Mouse (Mus musculus) neural tube, embryonic 13.5 days (tissue): ENCODE data around the gene Caskin1. TPM values are rescaled to one million over a fixed set of nuclear protein-coding genes. Genes with fewer than 3 reads are reported as not detected.

ENCODE experiments used
- ATAC-seq: fragments of 200-750 bp; cut with Nextera tagmentation; 2 replicates; pipeline ENCODE4 v1.8.0; 2017; ENCODE audit warnings: low read depth, mild to moderate bottlenecking, moderate TSS enrichment, moderate library complexity
- H3K27ac ChIP-seq: fragments of 300-500 bp; sonication (generic); replicated peaks from 2 replicates; pipeline ENCODE4 v1.5.1; 2015; ENCODE audit warnings: moderate library complexity, mild to moderate bottlenecking, inconsistent platforms
- H3K27me3 ChIP-seq: fragments of 300-500 bp; sonication (generic); 2 replicates; pipeline ENCODE4 v1.6.1; 2015; ENCODE audit warnings: mild to moderate bottlenecking, inconsistent platforms
- H3K36me3 ChIP-seq: fragments of 300-500 bp; sonication (generic); 2 replicates; pipeline ENCODE4 v1.6.1; 2015; ENCODE audit warnings: mild to moderate bottlenecking, inconsistent platforms
- H3K4me1 ChIP-seq: fragments of 300-500 bp; sonication (generic); replicated peaks from 2 replicates; pipeline ENCODE4 v1.6.1; 2015; ENCODE audit warnings: inconsistent platforms
- H3K4me2 ChIP-seq: fragments of 300-500 bp; sonication (generic); 2 replicates; pipeline ENCODE4 v1.6.1; 2015; ENCODE audit warnings: inconsistent platforms, mild to moderate bottlenecking, moderate library complexity
- H3K4me3 ChIP-seq: fragments of 300-500 bp; sonication (generic); 2 replicates; pipeline ENCODE4 v1.5.1; 2015; ENCODE audit warnings: mild to moderate bottlenecking, inconsistent platforms
- H3K9ac ChIP-seq: fragments of 300-500 bp; sonication (generic); 2 replicates; pipeline ENCODE4 v1.6.1; 2015; ENCODE audit warnings: moderate library complexity, mild to moderate bottlenecking, inconsistent platforms
- H3K9me3 ChIP-seq: fragments of 300-500 bp; sonication (generic); 2 replicates; pipeline ENCODE4 v1.6.1; 2016; ENCODE audit warnings: inconsistent platforms
- WGBS: fragments of 180-500 bp; shearing (Covaris S2); methylation state at CpG from one replicate; pipeline ENCODE4 v1.1.7; 2015; 5-methylcytosine and 5-hydroxymethylcytosine counted together
- polyA plus RNA-seq: library from polyadenylated mRNA; unstranded; fragments of >200 nt; fragmentation: Nextera tagmentation; extraction: Ambion mirVana; gene quantifications from 2 replicates; pipeline ENCODE4 v1.2.1, GENCODE M21; 2015

The Caskin1 gene
- 35.0 and 35.3 TPM in 2 replicates for polyA plus RNA-seq

DNA sequence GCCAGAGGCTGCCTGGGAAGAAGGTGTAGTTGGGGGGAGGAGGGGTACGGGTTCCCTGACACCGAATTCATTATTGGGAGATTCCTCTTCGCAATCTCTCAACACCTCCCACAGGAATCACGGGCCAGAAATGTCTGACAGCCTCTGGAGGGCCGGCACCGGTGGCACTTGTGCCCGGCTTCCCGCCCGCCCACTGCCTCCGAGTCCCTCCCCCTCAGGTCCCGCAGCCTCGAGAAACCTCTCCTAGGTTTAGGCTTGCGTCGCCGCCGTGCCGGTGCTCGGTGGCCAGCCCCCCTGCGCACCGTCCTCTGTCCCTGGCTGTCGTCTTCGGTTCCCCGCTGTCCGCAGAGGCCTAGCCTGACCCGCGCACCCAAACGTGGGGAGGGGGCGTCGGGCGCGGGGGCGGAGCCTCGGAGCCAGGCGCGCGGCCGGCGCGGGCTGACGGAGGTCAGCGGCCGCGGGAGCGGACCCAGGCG is at the start of gene Caskin1:
Gene Caskin1 (plus strand): TSS at position 416 of the 476 bp plus-strand sequence.
- Histone ChIP-seq H3K9me3 (no peaks in the 10 kb centered on the region), H3K27ac (peak within 1 kb of the TSS; percentile 98), H3K9ac (peak within 1 kb of the TSS; percentile 97), H3K4me3 (peak within 1 kb of the TSS; percentile 78), H3K4me1 (peaks cover 44% of the 10 kb centered on the region), H3K36me3 (no peaks in the 10 kb centered on the region), H3K4me2 (peak within 1 kb of the TSS; percentile 85), H3K27me3 (no peaks in the 10 kb centered on the region)
- WGBS: under 1% methylated on average over 43 of the region's 45 CpGs
- ATAC-seq: peak; percentile 46

DNA sequence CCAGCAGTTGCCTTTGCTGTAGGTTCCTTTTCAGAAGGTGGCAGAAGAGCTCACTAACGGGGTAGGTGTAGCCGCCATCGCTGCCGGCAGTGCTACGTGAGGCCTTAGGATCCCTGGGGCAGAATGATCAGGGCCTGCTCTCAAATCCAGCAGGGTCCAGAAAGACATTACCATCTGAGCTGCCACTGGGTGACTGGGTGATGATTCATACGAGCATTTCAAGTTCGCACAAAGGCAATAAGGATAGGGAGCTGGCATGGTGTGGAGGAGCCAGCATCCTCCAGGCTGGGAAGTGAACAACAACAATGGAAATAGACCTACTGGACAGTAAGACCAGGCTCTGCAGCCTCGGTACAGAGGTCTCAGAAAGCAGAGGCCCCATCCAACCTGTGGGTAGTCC is 48.0 kb upstream of the Caskin1 start:
- no peaks in the 10 kb centered on the region for H3K27me3 ChIP-seq
- peaks cover 94% of the 10 kb centered on the region for H3K36me3 ChIP-seq
- H3K4me3 ChIP-seq: no peak overlapping the region
- H3K4me2 ChIP-seq: no peak overlapping the region
- H3K27ac ChIP-seq: no peak overlapping the region
- H3K4me1 ChIP-seq: no peaks in the 10 kb centered on the region
- 92% methylated on average over 8 of the region's 8 CpGs for WGBS
- H3K9me3 ChIP-seq: no peaks in the 10 kb centered on the region
- H3K9ac ChIP-seq: no peak overlapping the region
- no peak for ATAC-seq

DNA sequence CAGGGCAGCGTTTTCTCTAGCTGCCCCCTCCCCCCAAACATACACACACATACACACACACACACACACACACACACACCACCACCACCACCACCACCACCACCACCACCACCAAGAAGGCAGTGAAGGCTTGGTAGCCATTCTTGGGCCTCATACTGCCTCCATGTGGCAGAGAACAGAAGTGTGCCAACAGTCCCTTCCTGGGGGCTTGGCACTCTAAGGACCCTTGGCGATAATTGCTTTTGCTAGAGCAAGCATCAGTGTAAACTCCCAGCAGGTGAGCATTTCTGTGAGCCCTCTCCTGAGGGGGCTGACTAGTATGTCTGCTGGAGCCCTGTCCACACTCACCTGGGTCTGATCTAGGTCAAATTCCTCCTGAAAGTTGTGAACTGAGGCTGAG is 47.3 kb upstream of the Caskin1 start:
- no peak overlapping the region for H3K4me3 ChIP-seq
- H3K4me1 ChIP-seq: no peaks in the 10 kb centered on the region
- no peak overlapping the region for H3K9ac ChIP-seq
- H3K4me2 ChIP-seq: no peak overlapping the region
- whole genome bisulfite sequencing: 59% methylated on average over 2 of the region's 2 CpGs
- ATAC-seq: no peak
- no peak overlapping the region for H3K27ac ChIP-seq
- H3K9me3 ChIP-seq: no peaks in the 10 kb centered on the region
- peaks cover 94% of the 10 kb centered on the region for H3K36me3 ChIP-seq
- H3K27me3 ChIP-seq: no peaks in the 10 kb centered on the region

DNA sequence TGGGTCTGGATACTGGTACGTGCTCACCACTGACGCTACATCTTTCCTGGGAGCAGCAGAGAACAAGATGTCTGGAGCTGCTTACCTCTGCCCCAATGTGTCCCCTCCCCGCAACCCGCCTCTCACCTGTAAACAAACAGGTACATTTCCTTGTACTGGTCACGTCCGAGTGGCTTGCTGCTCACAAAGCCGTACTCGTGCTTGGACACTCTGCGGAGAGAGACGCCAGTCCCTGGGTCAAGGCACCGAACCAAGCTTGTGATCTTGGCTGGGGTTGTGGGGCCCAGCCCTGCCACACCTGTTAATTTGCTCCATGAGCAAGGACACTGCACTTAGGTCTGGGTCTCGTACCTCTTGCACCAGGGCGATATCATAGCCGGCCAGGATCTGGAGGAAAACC is 46.3 kb upstream of the Caskin1 start:
- no peaks in the 10 kb centered on the region for H3K27me3 ChIP-seq
- H3K36me3 ChIP-seq: peaks cover 98% of the 10 kb centered on the region
- ATAC-seq: no peak
- H3K9ac ChIP-seq: no peak overlapping the region
- H3K27ac ChIP-seq: no peak overlapping the region
- H3K4me3 ChIP-seq: no peak overlapping the region
- H3K4me1 ChIP-seq: no peaks in the 10 kb centered on the region
- 91% methylated on average over 14 of the region's 14 CpGs for WGBS
- no peaks in the 10 kb centered on the region for H3K9me3 ChIP-seq
- no peak overlapping the region for H3K4me2 ChIP-seq

DNA sequence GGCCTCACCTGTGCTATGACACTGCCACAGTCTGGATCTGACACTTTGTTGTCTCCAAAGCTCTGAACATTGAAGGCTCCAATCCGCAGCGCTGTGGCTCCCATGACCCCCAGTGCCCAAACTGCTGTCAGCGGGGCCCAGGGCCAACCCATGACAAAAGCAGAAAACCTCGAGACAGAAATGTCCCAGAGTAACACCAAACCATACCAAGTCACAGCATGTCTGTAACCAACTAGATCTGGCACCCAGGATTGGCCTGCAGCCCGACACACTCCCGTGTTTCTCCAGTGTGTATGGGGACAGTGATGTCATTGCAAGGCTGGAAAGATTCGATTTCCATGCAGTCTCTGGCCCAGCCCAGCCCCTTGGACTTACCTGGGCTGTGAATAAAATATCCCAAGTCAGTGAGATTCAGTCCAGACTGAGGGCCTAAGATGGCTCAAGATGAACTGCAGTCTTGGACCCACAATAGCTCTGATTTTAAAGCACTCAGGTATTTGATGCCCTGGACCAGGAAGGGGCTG is 45.7 kb upstream of the Caskin1 start, which contains the start of gene Dnase1l2:
Gene Dnase1l2 (minus strand): TSS at position 474 of the 524 bp plus-strand sequence.
- WGBS: 82% methylated on average over 7 of the region's 7 CpGs

DNA sequence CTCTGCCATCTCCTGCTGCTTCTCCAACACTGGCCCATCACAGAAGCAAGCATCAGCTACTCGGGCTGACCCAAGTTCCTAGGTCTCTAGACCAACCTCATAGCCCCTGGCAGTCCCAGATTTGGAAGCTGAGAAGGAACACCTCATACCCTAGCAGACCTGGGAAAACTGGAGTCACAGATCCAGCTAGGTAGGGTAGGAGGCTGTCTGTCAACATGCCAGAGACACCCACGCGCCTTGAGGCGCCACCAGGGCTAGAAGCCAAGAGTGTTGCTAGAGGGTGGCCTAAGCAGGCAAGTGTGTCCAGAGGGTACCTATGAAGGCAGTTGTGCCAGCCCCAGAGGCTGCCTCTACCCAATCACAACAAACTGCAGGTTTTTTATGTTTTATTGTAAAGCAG is 45.0 kb upstream of the Caskin1 start:
- WGBS: 92% methylated on average over 4 of the region's 4 CpGs
- H3K4me1 ChIP-seq: no peaks in the 10 kb centered on the region
- no peak overlapping the region for H3K4me2 ChIP-seq
- H3K27ac ChIP-seq: no peak overlapping the region
- no peak overlapping the region for H3K4me3 ChIP-seq
- H3K36me3 ChIP-seq: peaks cover 99% of the 10 kb centered on the region
- ATAC-seq: no peak
- H3K9ac ChIP-seq: no peak overlapping the region
- H3K27me3 ChIP-seq: no peaks in the 10 kb centered on the region
- no peaks in the 10 kb centered on the region for H3K9me3 ChIP-seq

More for the DNA sequence above, 45.7 kb upstream of the Caskin1 start, which contains the start of gene Dnase1l2:
- Histone ChIP-seq H3K4me1 (no peaks in the 10 kb centered on the region), H3K9me3 (no peaks in the 10 kb centered on the region), H3K36me3 (peaks cover 99% of the 10 kb centered on the region), H3K4me3 (no peak within 1 kb of the TSS), H3K4me2 (no peak within 1 kb of the TSS), H3K27me3 (no peaks in the 10 kb centered on the region), H3K9ac (no peak within 1 kb of the TSS), H3K27ac (no peak within 1 kb of the TSS)
- ATAC-seq: no peak

DNA sequence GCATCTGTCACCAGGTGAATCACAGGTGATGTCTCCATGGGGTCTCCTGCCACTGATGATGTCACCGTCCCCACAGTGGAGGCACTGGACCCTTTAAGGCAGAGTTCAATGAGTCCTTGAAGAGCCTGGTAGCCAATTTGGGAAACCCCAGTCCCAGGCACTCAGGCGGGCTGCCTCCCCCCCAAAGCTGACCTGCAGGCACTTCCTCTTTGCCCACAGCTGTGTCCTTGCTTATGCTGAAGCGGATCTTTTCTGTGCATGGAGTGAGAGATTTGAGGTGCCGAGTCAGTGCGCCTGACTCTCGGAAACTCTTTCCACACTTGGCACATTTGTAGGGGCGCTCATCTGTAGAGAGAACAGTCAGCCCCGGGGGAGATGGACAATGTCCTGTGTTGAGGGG is 41.8 kb upstream of the Caskin1 start:
- Histone ChIP-seq H3K36me3 (peaks cover 97% of the 10 kb centered on the region), H3K4me2 (no peak overlapping the region), H3K4me3 (no peak overlapping the region), H3K27ac (no peak overlapping the region), H3K4me1 (0 out of 2 replicates have a peak, but pooled peaks cover 6% of the 10 kb centered on the region), H3K27me3 (no peaks in the 10 kb centered on the region), H3K9me3 (no peaks in the 10 kb centered on the region), H3K9ac (no peak overlapping the region)
- WGBS: 92% methylated on average over 8 of the region's 8 CpGs
- no peak for ATAC-seq

DNA sequence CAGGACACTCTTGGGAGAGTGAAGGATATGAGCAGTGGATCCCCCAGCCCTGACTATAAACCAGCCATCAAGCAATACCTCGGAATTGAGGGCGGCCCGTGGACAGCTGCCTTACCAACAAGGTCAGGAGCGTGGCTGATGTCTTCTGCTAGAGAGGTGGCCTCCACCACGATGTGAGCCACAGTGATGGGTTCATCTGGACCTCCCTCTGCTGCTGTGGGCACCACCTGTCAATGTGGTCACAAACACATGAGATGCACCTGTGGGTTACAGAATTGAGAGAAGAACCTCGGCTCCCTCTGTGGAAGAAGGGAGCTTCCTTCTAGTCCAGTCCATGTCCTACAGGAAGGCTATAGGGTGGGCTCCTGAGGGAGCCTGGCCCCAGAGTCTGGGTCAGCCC is 38.9 kb upstream of the Caskin1 start:
- no peak overlapping the region for H3K9ac ChIP-seq
- H3K27me3 ChIP-seq: no peaks in the 10 kb centered on the region
- no peak overlapping the region for H3K27ac ChIP-seq
- peaks cover 68% of the 10 kb centered on the region for H3K36me3 ChIP-seq
- no peak overlapping the region for H3K4me3 ChIP-seq
- no peaks in the 10 kb centered on the region for H3K9me3 ChIP-seq
- 95% methylated on average over 6 of the region's 6 CpGs for WGBS
- H3K4me2 ChIP-seq: no peak overlapping the region
- H3K4me1 ChIP-seq: peaks cover 26% of the 10 kb centered on the region
- no peak for ATAC-seq

DNA sequence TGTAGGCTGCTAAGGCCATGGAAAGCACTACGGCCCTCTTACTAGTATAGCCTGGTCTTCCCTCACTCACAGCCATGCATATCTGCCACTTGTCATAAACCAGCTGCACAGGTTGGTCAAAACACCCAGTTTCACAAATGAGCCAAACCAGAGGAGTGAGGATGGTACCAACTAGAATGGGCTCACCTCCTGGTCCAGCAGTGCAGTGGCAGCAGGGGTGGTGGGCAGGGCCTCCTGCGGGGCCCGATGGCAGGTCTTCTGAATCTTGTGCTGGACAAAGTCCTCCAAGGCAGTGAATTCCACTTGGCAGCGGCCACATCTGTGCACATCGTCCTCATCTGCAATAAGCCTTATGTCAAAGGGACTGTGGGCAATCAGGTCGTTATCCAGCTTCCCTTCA is 37.2 kb upstream of the Caskin1 start:
- no peak for ATAC-seq
- H3K36me3 ChIP-seq: peaks cover 51% of the 10 kb centered on the region
- H3K9ac ChIP-seq: no peak overlapping the region

DNA sequence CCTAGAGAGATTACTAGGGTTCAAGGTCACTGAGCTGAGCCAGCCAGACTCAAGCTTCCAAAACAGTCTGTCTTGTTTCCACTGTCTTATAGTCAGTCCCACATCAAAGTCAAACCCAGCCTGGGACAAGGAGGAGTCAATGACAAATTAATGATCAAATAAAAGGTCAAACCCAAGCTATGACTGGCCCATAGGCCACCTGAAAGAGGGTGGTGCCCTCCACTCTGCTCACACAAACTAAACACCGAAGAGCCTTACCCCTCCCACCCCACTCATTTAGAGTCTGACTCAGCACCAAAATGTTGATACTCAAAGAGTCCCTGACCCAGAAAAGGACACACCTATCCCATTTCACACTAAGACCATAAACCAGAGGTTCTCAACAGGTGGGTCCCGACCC is 35.0 kb upstream of the Caskin1 start:
- Histone ChIP-seq H3K4me3 (peak overlapping the region; percentile 91), H3K4me2 (peak overlapping the region; percentile 87), H3K36me3 (peaks cover 29% of the 10 kb centered on the region), H3K4me1 (peaks cover 27% of the 10 kb centered on the region), H3K9me3 (no peaks in the 10 kb centered on the region), H3K9ac (no peak overlapping the region; the same call in 1 of the 2 replicates), H3K27ac (no peak overlapping the region), H3K27me3 (no peaks in the 10 kb centered on the region)
- no peak for ATAC-seq
- 84% methylated on average over 2 of the region's 2 CpGs for WGBS

More for the DNA sequence above, 37.2 kb upstream of the Caskin1 start:
- Histone ChIP-seq H3K27ac (no peak overlapping the region), H3K4me2 (no peak overlapping the region), H3K9me3 (no peaks in the 10 kb centered on the region), H3K4me3 (no peak overlapping the region), H3K27me3 (no peaks in the 10 kb centered on the region), H3K4me1 (peaks cover 27% of the 10 kb centered on the region)
- 93% methylated on average over 6 of the region's 6 CpGs for WGBS

DNA sequence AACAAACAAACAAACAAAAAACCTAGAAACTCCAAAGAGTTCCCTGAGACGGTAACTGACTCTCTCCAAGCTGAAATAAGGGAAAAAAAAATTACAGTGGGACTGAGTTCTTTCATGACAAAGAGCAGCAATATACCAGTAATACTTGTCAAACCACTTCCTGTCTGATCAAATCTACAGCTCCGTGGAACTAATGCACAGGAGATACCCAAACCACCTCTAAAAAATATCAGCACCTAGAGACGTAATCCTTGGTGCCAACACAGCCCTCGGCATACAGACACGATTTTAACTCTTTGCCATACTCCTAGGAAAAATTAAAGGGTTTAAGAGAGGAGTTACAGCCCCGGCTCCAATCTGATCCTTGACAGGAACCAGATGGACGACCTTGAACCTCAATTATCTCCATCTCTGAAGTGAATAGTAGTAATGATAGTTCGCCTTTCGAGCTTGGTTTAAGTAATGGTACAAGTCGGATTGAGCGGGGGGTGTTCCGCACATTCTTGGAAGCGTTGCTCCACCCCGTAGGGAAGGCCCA is 34.1 kb upstream of the Caskin1 start:
- peak overlapping the region; percentile 87 for H3K4me2 ChIP-seq
- H3K4me3 ChIP-seq: peak overlapping the region; percentile 91
- H3K9me3 ChIP-seq: no peaks in the 10 kb centered on the region
- H3K9ac ChIP-seq: peak overlapping the region; percentile 94
- H3K4me1 ChIP-seq: peaks cover 27% of the 10 kb centered on the region
- H3K27me3 ChIP-seq: no peaks in the 10 kb centered on the region
- no peak for ATAC-seq
- peaks cover 20% of the 10 kb centered on the region for H3K36me3 ChIP-seq
- WGBS: 13% methylated on average over 14 of the region's 14 CpGs
- peak overlapping the region; percentile 95 for H3K27ac ChIP-seq

DNA sequence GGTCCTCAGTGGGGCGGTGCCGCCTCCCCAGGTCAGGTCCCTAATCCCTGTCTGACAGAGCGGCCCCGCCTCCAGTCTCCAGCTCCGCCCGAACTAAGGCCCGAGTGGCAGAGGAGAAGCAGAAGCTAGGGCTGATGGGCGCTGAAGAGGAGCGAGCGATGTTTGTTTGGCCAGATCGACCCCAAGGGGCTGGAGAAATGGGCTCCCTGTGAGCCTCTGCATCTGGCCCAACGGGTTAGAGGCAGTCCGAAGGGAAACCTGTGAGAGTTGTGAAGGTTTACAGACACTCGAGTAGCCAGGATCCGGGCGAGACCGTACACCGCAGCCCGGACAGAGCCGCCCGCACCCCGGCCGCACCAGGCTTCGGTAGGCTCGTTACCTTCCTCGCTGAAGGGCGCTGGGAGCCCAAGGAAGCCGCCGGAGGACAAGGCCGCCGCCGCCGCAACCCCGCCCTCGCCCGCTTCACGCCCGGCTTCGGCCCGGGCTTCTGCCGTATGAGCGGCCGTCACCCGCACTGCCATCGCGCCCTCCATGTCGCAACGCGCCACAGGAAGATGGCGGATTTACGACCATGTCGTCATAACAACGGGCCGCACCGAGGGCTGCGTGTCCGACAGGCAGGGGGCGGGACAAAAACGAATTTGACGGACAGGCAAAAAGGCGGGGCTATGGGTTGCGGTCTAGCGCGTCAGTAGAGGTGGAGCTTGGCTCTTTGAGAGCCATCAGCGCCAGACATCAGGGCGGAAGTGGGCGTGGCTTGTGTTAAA is 33.5 kb upstream of the Caskin1 start:
- under 1% methylated on average over 57 of the region's 67 CpGs for WGBS
- Histone ChIP-seq H3K9me3 (no peaks in the 10 kb centered on the region), H3K36me3 (peaks cover 14% of the 10 kb centered on the region), H3K4me2 (peak overlapping the region; percentile 87), H3K4me1 (peaks cover 27% of the 10 kb centered on the region), H3K27me3 (no peaks in the 10 kb centered on the region), H3K9ac (peak overlapping the region; percentile 94), H3K4me3 (peak overlapping the region; percentile 91), H3K27ac (peak overlapping the region; percentile 95)
- ATAC-seq: peak; percentile 97
